Comparison of ENCODE assay signal across 15 mouse cellular contexts in the genomic region with DNA sequence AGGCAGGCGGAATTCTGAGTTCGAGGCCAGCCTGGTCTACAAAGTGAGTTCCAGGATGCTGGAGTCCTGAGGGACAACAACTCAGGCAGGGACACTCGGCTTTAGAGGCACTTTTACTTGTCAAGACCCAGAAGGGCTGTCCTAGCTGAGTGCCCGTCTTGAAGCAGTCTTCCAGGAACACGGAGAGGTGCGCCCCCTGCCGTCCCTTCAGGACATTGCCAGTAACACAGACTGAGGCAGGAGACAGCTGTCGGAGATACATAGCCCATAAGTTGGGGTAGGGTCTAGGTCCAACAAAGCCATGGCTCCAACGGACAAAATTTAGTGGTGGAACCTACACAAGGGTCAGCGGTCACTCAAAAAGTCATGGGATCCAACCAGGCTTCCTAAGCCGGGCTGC. TPM values are rescaled to one million over a fixed set of nuclear protein-coding genes. Genes with fewer than 3 reads are reported as not detected.
A peak's percentile ranks its signal among the peaks of the same experiment; 100 is the strongest.
DNase-seq lines count a peak whose midpoint lies in the region; ATAC-seq and TF ChIP-seq lines count a peak whose summit lies in the region.
"Had no signal": no experiment of that assay in that cellular context is flagged by ENCODE, and none has a peak within 500 bp of the region (broad histone marks: within the 10 kb centered on the region; RNA-seq: fewer than 3 reads in every experiment).

No protein-coding gene starts in this region.

- no peak overlapping the region for H3K4me2 ChIP-seq in kidney, postnatal 0 days (ENCODE audit: low read length)
- no peak overlapping the region for H3K4me2 ChIP-seq in forebrain, embryonic 12.5 days
- H3K4me2 ChIP-seq: midbrain, embryonic 13.5 days; stomach, embryonic 15.5 days had no signal

- DNase-seq in kidney, postnatal 0 days (ENCODE audit: low spot score) = no peak
- no peak for DNase-seq in kidney, adult 8-10 months
- DNase-seq in brain, adult 2 months (ENCODE audit: low read depth, low spot score) = peak; percentile 4
- DNase-seq in gastrocnemius, adult 18-20 months (ENCODE audit: low spot score) = no peak
- no peak for DNase-seq in kidney, postnatal 4 days
- DNase-seq: cerebellum, adult 11 months; kidney, adult 9 months had no signal

- no peak overlapping the region for H3K27ac ChIP-seq in kidney, postnatal 0 days
- peak overlapping the region; percentile 66 for H3K27ac ChIP-seq in ES-Bruce4 (ENCODE audit: insufficient read depth, low read length)
- no peak overlapping the region for H3K27ac ChIP-seq in forebrain, embryonic 12.5 days
- H3K27ac ChIP-seq: midbrain, embryonic 13.5 days; stomach, embryonic 15.5 days had no signal

- no peaks in the 10 kb centered on the region for H3K27me3 ChIP-seq in kidney, postnatal 0 days (ENCODE audit: insufficient read depth, low read length)
- H3K27me3 ChIP-seq in ES-Bruce4 (ENCODE audit: control insufficient read depth, insufficient read depth, low read length, poor library complexity, severe bottlenecking) = no peaks in the 10 kb centered on the region
- H3K27me3 ChIP-seq in forebrain, embryonic 12.5 days = no peaks in the 10 kb centered on the region
- H3K27me3 ChIP-seq: midbrain, embryonic 13.5 days; stomach, embryonic 15.5 days had no signal

- TF ChIP-seq CTCF in kidney, postnatal 0 days (IDR thresholded peaks at IDR 0.05; ENCODE audit: low read depth) = peak; percentile 32; the same call in 1 of the 2 replicates
- peak; percentile 94 for TF ChIP-seq CTCF in ES-Bruce4 (IDR thresholded peaks at IDR 0.05; ENCODE audit: low read depth, low read length)

- no peaks in the 10 kb centered on the region for H3K4me1 ChIP-seq in kidney, postnatal 0 days (replicated peaks; ENCODE audit: insufficient read depth, low read length)
- H3K4me1 ChIP-seq in ES-Bruce4 (ENCODE audit: control insufficient read depth, insufficient read depth, low read length) = peaks cover 8% of the 10 kb centered on the region
- H3K4me1 ChIP-seq in forebrain, embryonic 12.5 days = no peaks in the 10 kb centered on the region
- H3K4me1 ChIP-seq: midbrain, embryonic 13.5 days; stomach, embryonic 15.5 days had no signal

- ATAC-seq in kidney, postnatal 0 days (replicated peaks; ENCODE audit: low FRiP score, low read depth) = no peak
- ATAC-seq in megakaryocyte progenitor cell, adult 5-6 weeks (replicated peaks; ENCODE audit: poor library complexity) = peak; percentile 88
- ATAC-seq in forebrain, embryonic 12.5 days (ENCODE audit: low FRiP score) = no peak
- ATAC-seq: midbrain, embryonic 13.5 days had no signal

- no peak overlapping the region for H3K4me3 ChIP-seq in kidney, postnatal 0 days (replicated peaks; ENCODE audit: low read depth, low read length)
- peak overlapping the region; percentile 31 for H3K4me3 ChIP-seq in ES-Bruce4 (ENCODE audit: low read depth, low read length)
- H3K4me3 ChIP-seq in forebrain, embryonic 12.5 days (replicated peaks) = no peak overlapping the region
- H3K4me3 ChIP-seq: erythroblast, embryonic 14.5 days; midbrain, embryonic 13.5 days; stomach, embryonic 15.5 days had no signal

- H3K36me3 ChIP-seq in kidney, postnatal 0 days (ENCODE audit: insufficient read depth, low read length) = no peaks in the 10 kb centered on the region
- no peaks in the 10 kb centered on the region for H3K36me3 ChIP-seq in ES-Bruce4 (ENCODE audit: control insufficient read depth, insufficient read depth, low read length, poor library complexity, severe bottlenecking)
- H3K36me3 ChIP-seq in forebrain, embryonic 12.5 days (replicated peaks) = no peaks in the 10 kb centered on the region
- H3K36me3 ChIP-seq: midbrain, embryonic 13.5 days; stomach, embryonic 15.5 days had no signal

- no peak for TF ChIP-seq POLR2A in ES-Bruce4 (IDR thresholded peaks at IDR 0.05; ENCODE audit: insufficient read depth, low read length)

- no peak overlapping the region for H3K9ac ChIP-seq in kidney, postnatal 0 days (ENCODE audit: low read depth, low read length)
- H3K9ac ChIP-seq in ES-Bruce4 (ENCODE audit: low read depth, poor library complexity, severe bottlenecking) = peak overlapping the region; percentile 38
- no peak overlapping the region for H3K9ac ChIP-seq in forebrain, embryonic 12.5 days
- H3K9ac ChIP-seq: midbrain, embryonic 13.5 days; stomach, embryonic 15.5 days had no signal

- peak; percentile 81 for TF ChIP-seq EP300 in ES-Bruce4 (IDR thresholded peaks at IDR 0.05; ENCODE audit: insufficient read depth, low read depth, low read length)

- 53% methylated on average over 11 of the region's 11 CpGs for WGBS in kidney, postnatal 0 days
- 55% methylated on average over 11 of the region's 11 CpGs for WGBS in forebrain, embryonic 12.5 days

- no peaks in the 10 kb centered on the region for H3K9me3 ChIP-seq in kidney, postnatal 0 days (replicated peaks; ENCODE audit: low read length)
- no peaks in the 10 kb centered on the region for H3K9me3 ChIP-seq in ES-Bruce4 (replicated peaks; ENCODE audit: control insufficient read depth, insufficient read depth, low read length, poor library complexity, severe bottlenecking)
- H3K9me3 ChIP-seq in forebrain, embryonic 12.5 days = no peaks in the 10 kb centered on the region
- H3K9me3 ChIP-seq: midbrain, embryonic 13.5 days; stomach, embryonic 15.5 days had no signal

RNA-seq across cellular contexts. Expression of a gene that starts 29.9 kb away (rescaled TPM):
- 0.04 TPM in 1 of 2 replicates, not detected in the other for polyA plus RNA-seq in kidney, postnatal 0 days (2015; fragmentation: Nextera tagmentation; extraction: Ambion mirVana)
- polyA plus RNA-seq in ES-Bruce4 (2011; ENCODE audit: insufficient read depth, insufficient read length, low read depth, missing spikeins) = 64.8 and 68.3 TPM in 2 replicates
- not detected in 2 replicates for total RNA-seq in megakaryocyte progenitor cell, adult 5-6 weeks (2015)
- total RNA-seq in megakaryocyte progenitor cell, adult 5-6 weeks (2017) = not detected in 2 replicates
- 0.13 and 0.26 TPM in 2 replicates for polyA plus RNA-seq in forebrain, embryonic 12.5 days (2016; fragmentation: Nextera tagmentation; extraction: Ambion mirVana)
- total RNA-seq in gastrocnemius, adult 18-20 months (2021) = not detected
- total RNA-seq: left cerebral cortex, postnatal 14 days had no signal
- polyA plus RNA-seq: erythroblast, embryonic 14.5 days; heart, embryonic 14.5 days; midbrain, embryonic 13.5 days had no signal

RNA-seq across cellular contexts. Expression of a gene that starts 50.7 kb away (rescaled TPM):
- 0.05 TPM in 1 of 2 replicates, not detected in the other for polyA plus RNA-seq in kidney, postnatal 0 days (2015; fragmentation: Nextera tagmentation; extraction: Ambion mirVana)
- 0.20 TPM in 1 of 2 replicates, not detected in the other for polyA plus RNA-seq in ES-Bruce4 (2011; ENCODE audit: insufficient read depth, insufficient read length, low read depth, missing spikeins)
- 0.83 and 1.4 TPM in 2 replicates for total RNA-seq in megakaryocyte progenitor cell, adult 5-6 weeks (2015)
- total RNA-seq in megakaryocyte progenitor cell, adult 5-6 weeks (2017) = 2.3 and 2.7 TPM in 2 replicates
- not detected in 2 replicates for polyA plus RNA-seq in forebrain, embryonic 12.5 days (2016; fragmentation: Nextera tagmentation; extraction: Ambion mirVana)
- not detected for total RNA-seq in gastrocnemius, adult 18-20 months (2021)
- polyA plus RNA-seq: erythroblast, embryonic 14.5 days; heart, embryonic 14.5 days; midbrain, embryonic 13.5 days had no signal

Comparison
In these comparisons a context has a peak if more than half of its experiments do, and no peak if none do; other contexts are left out.
1. RNA of a gene that starts 29.9 kb away (polyA plus RNA-seq): 64.8 to 68.3 TPM in ES-Bruce4; 0.13 to 0.26 TPM in forebrain, embryonic 12.5 days and 0.04 TPM in kidney, postnatal 0 days; every median in the first group is over 10 times any median in the second.